Mouse (Mus musculus) brain, embryonic 18.5 days (tissue): ENCODE measurements at regions not wholly inside any gene's neighbourhood (a gene's known extent, or its start where the extent isn't known, plus 50 kb on each side); places are given as distances from the start of the nearest gene placed in this dataset.
"Not testable (repeated sequence)": the region's sequence is repeated elsewhere in the genome, so short reads cannot be mapped to it uniquely, and the experiment has no call there.

Experiments
- DNase-seq: peaks from one replicate; pipeline ENCODE4 v3.0.0-alpha.2; 2012; ENCODE audit warnings: low read depth, low spot score

DNA sequence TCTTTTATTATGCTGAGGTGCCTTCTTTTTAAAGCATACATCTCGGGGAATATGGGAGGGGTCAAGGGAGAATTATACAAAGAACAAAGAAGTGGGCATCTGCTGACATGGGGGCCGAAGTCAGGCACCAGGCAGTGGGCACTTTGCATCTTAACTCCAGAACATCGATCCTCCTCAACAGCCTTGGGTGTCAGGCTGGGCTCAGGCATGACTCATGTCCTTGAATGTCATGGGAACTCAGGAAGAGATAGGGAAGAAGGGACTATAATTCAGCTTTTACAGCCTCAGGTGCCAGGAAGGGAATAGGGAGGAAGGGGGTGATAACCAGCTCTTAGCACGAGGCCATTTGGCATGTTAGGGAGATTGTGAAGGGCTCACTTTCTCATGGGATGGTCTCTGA is 85.6 kb upstream of the Ptprz1 start:
- not testable (repeated sequence) for DNase-seq

DNA sequence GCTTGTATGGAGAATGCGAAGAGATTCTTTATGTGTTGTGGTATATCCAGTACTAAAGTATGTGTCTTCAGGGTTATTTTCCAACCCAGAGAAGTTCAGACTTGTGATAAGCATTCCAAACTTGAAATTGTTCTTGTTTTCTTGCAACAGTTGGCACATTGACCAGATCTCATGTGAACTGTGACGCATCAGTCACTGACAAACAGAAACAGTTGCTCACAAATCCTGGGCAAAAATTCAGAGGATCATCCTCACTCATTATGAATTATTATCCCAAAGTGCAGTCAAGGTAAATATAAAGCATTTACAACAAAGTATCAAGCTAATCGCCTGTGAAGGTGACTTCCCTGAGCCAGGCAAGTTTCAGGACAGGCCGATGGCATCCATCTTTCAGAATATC is 83.5 kb upstream of the Ptprz1 start:
- no peak for DNase-seq

DNA sequence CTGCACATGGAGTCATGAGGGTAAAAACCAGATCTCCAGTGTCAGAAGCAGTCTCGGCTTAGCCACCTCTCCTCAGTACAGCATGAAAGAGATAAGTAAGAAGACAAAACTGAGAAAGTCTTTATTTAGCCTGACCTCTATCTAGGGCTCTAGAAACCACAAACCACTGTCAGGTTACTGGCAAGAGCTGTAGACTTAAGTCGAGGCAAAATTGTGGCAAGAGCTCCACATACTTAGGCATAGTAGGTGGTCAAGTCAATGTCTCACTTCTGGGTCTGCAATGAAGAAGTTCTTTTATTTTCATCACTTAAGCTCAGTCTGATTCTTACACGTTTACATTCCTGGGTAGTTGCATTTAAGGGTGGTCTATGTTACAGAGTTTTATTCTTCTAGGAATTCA is 82.7 kb upstream of the Ptprz1 start:
- DNase-seq, result no peak

DNA sequence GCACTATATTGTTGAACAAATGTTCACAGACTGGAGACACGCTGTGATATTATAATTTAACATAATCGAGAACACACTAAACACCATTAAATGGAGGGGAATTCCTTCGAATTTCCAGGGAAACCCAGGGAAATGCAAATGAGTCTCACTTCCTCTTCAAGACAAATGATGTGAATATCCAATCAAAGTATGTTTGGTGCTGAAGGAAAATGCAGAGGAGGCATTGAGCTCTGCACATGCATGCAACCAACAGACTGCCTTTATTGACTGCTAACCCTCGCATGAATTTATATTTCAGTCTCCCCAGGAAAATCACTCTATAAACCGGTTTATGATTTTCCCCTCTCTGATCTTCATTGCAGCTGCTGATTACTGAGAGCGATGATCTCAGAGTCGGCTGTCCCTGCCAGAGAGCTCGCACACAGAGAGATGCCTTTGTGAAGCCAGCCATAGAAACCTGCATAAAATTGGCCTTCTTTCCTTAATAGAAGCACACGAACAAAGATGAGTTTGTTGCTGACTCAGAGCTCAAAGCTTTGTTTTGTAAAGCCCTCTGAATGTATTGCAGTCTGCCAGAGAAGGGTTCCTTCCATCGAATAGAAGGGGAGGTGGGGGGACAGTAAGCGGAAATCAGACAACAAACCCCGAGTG is 81.1 kb upstream of the Ptprz1 start:
- peak; percentile 76 for DNase-seq

DNA sequence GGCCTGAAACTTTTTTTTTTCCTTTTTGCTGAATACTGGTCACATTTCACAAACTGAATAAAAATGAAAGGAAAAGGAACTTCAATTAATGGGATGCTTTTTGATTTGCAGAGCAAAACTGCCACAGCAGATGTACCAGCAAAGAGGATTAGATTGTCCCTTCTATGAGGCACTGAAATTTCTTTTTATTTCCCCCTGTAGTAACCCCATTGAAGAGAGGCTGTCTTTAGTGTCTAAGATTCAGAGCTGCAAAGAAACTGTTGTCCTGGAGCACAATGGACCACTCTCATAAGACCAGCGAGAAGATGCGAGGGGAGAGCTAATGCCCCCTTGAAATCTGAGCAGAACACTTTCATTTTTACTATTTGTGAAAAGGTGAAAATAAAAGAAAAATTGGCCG is 80.5 kb upstream of the Ptprz1 start:
- DNase-seq, result no peak

DNA sequence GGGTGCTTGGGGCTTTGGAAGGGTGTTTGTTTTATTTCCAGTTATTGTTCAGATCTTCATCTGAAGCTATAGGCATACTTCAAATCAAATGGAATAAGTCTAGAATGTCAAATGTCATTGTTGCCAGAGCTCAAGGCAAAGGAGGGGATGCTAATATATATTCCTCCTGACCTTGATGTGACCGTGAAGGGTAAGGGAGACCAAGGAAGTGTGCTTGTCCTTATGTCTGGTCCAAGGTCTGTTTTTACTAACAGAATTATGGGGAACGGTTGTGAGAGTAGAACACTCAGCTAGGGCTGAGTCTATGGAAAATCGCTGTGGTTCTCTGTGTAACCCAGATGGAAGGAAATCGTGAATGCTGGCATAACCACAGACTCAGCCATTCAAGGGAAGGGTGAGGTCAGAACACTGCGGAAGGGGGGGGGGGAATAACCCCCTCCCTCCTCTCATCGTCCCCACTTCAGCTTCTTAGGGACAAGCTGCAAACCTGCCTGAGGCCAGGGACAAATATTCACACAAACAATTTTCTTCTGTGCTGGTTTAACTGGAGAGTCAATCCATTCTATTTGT is 79.9 kb upstream of the Ptprz1 start:
- no peak for DNase-seq

DNA sequence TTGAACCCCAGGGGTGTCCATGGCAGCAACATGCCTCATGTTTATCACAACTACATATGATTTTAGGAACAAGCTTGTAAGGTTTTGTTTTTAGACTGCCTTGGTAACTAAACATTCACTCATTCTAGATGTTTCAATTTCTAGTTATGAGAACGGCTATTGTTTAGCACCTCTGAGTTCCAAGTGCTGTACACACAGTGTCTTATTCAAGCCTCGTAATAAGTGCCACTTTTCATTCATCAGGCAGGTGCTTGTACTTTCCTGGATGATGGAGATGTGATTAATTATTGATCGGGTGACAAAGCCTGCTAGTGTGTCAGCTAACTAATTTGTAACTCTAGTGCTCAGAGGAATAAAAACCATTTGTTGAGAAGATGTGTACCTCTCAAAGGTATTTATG is 73.4 kb upstream of the Ptprz1 start:
- DNase-seq, result no peak

DNA sequence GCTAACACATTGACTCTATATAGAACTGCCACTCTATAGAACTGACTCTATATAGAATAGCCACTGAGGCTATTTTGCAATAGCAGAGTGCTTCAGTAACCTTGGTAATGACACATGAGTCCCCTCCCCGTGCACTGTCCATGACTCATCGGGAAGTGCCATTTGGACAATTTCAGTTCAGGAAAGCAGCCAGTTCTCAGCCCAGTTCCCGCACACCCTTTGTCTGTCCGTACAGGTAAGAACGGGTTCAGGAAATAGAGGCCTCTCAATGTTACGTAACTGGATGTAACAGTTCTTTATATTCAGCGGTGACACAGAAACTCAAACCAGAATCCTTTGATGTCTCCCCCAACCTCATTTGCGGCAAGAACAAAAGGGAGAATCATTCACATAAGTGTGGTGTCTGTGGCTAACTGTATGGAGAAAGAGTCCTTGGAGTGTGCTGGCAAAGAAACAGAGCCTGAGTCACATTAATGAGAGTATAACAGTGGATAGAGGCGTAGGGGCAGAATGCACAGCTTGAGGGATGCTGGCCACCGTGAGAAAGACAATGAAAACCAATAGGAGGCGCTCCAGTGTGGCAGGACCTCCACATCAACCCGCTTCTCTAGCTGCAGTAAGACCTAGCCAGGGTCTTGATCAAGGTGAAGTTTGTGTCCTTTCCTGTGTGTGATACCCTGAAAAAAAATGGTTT is 72.8 kb upstream of the Ptprz1 start:
- DNase-seq, result no peak

DNA sequence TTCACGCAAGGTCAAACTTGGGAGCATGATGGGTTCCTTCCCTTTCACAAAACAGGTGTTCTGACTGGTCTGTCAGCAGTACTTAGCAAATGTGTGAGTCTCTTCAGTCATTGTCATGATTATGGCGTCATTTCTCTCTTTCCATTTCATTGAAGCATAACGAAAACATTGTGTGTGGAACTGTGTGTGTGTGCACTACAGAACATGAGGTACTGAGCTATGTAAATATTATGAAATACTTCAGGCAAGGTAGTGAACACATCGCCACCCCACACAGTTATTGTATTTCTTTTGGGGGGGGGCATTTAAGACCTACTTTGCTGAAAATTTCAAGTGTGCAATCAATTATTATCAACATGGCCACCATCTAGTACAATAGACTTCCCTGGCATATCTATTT is 71.4 kb upstream of the Ptprz1 start:
- DNase-seq, result no peak

DNA sequence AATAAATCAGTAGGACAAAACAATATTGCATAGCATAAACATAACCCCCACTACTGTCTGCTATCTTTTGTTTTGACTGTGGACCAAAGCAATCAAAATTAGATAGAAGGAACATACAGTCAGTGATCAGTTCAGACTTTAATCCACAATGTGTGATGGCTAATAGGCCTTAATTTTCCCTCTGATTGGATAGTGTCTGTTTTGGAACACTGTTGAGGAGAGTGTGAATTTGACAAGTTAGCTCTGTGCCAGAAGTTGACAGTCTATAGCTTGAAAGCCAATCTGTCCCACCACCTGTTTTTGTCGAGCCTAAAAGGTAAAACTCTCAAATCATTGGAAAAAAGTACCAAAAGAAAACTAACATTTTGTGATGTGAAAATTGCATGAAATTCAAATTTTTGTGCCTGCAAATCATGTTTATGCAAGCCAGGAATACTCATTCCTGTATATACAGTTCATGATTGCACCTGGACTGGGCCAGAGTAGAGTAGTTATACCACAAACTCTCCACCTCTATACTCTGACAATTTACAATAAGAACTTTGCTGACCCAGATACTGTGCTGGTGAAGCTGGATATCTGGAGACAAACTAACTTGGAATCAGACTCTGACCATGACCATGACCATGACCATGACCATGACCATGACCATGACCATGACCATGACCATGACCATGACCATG is 50.1 kb upstream of the Ptprz1 start:
- peak; percentile 66 for DNase-seq
